Mouse (Mus musculus) embryonic facial prominence, embryonic 15.5 days (tissue): ENCODE measurements around the gene Denr. TPM values are rescaled to one million over a fixed set of nuclear protein-coding genes. Genes with fewer than 3 reads are reported as not detected.

ENCODE experiments used
- ATAC-seq: fragments of 200-750 bp; cut with Nextera tagmentation; 2 replicates; pipeline ENCODE4 v1.8.0; 2017; ENCODE audit warnings: low read depth, moderate TSS enrichment; ENCODE audit not compliant: insufficient number of reproducible peaks, low FRiP score, low TSS enrichment
- H3K27ac ChIP-seq: fragments of 300-500 bp; sonication (generic); replicated peaks from 2 replicates; pipeline ENCODE4 v1.5.1; 2015; ENCODE audit warnings: mild to moderate bottlenecking, inconsistent platforms
- H3K27me3 ChIP-seq: fragments of 300-500 bp; sonication (generic); 2 replicates; pipeline ENCODE4 v1.6.1; 2015; ENCODE audit warnings: inconsistent platforms
- H3K36me3 ChIP-seq: fragments of 300-500 bp; sonication (generic); 2 replicates; pipeline ENCODE4 v1.6.1; 2015; ENCODE audit warnings: mild to moderate bottlenecking, inconsistent platforms
- H3K4me1 ChIP-seq: fragments of 300-500 bp; sonication (generic); 2 replicates; pipeline ENCODE4 v1.6.1; 2015; ENCODE audit warnings: inconsistent platforms
- H3K4me2 ChIP-seq: fragments of 300-500 bp; sonication (generic); replicated peaks from 2 replicates; pipeline ENCODE4 v1.6.1; 2015; ENCODE audit warnings: mild to moderate bottlenecking, inconsistent platforms
- H3K4me3 ChIP-seq: fragments of 300-500 bp; sonication (generic); replicated peaks from 2 replicates; pipeline ENCODE4 v1.5.1; 2015; ENCODE audit warnings: mild to moderate bottlenecking, inconsistent platforms
- H3K9ac ChIP-seq: fragments of 300-500 bp; sonication (generic); 2 replicates; pipeline ENCODE4 v1.6.1; 2015; ENCODE audit warnings: inconsistent platforms
- H3K9me3 ChIP-seq: fragments of 300-500 bp; sonication (generic); replicated peaks from 2 replicates; pipeline ENCODE4 v1.6.1; 2016; ENCODE audit warnings: inconsistent platforms
- WGBS: fragments of 180-500 bp; shearing (Covaris S2); methylation state at CpG from one replicate; pipeline ENCODE4 v1.1.7; 2015; 5-methylcytosine and 5-hydroxymethylcytosine counted together
- polyA plus RNA-seq: library from polyadenylated mRNA; unstranded; fragments of >200 nt; fragmentation: Nextera tagmentation; extraction: Ambion mirVana; gene quantifications from 2 replicates; pipeline ENCODE4 v1.2.1, GENCODE M21; 2015

Denr gene
- polyA plus RNA-seq: 128 TPM in 2 replicates

GRCm38 (mm10) chr5:123906976-123907630 lies at the start of gene Denr:
Denr (plus strand) TSS chr5:123907175.
- ATAC-seq: peak; percentile 95
- WGBS: under 1% methylated on average over 48 of the region's 61 CpGs

GRCm38 (mm10) chr5:123858798-123859197 lies 48.2 kb upstream of the Denr start:
- ATAC-seq: no peak
- no peaks in the 10 kb centered on the region for H3K36me3 ChIP-seq
- peaks cover 3% of the 10 kb centered on the region; the same call in 1 of the 2 replicates for H3K4me1 ChIP-seq
- no peak overlapping the region for H3K9ac ChIP-seq
- no peak overlapping the region for H3K4me3 ChIP-seq
- no peak overlapping the region for H3K4me2 ChIP-seq
- H3K9me3 ChIP-seq: no peaks in the 10 kb centered on the region
- H3K27me3 ChIP-seq: no peaks in the 10 kb centered on the region
- no peak overlapping the region for H3K27ac ChIP-seq
- 48% methylated on average over 11 of the region's 11 CpGs for WGBS

More at GRCm38 (mm10) chr5:123906976-123907630, at the start of gene Denr:
- H3K9me3 ChIP-seq: no peaks in the 10 kb centered on the region
- H3K36me3 ChIP-seq: peaks cover 35% of the 10 kb centered on the region
- H3K27ac ChIP-seq: peak within 1 kb of the TSS; percentile 88
- no peaks in the 10 kb centered on the region for H3K27me3 ChIP-seq
- peak within 1 kb of the TSS; percentile 97 for H3K9ac ChIP-seq
- H3K4me1 ChIP-seq: peaks cover 21% of the 10 kb centered on the region
- peak within 1 kb of the TSS; percentile 81 for H3K4me2 ChIP-seq
- peak within 1 kb of the TSS; percentile 92 for H3K4me3 ChIP-seq

GRCm38 (mm10) chr5:123862374-123863350 lies 44.3 kb upstream of the Denr start:
- Histone ChIP-seq H3K9ac (no peak overlapping the region), H3K27me3 (no peaks in the 10 kb centered on the region), H3K4me2 (peak overlapping the region; percentile 8; the same call in 1 of the 2 replicates), H3K9me3 (no peaks in the 10 kb centered on the region), H3K4me3 (peak overlapping the region; percentile 7; the same call in 1 of the 2 replicates), H3K27ac (peak overlapping the region; percentile 66), H3K4me1 (peaks cover 7% of the 10 kb centered on the region; the same call in 1 of the 2 replicates), H3K36me3 (no peaks in the 10 kb centered on the region)
- WGBS: 67% methylated on average over 15 of the region's 15 CpGs
- no peak for ATAC-seq

- WGBS: 85% methylated on average over 14 of the region's 14 CpGs
- H3K9ac ChIP-seq: no peak overlapping the region
- no peak overlapping the region for H3K27ac ChIP-seq
- H3K4me1 ChIP-seq: peaks cover 6% of the 10 kb centered on the region; the same call in 1 of the 2 replicates
- no peaks in the 10 kb centered on the region for H3K36me3 ChIP-seq
- H3K27me3 ChIP-seq: no peaks in the 10 kb centered on the region
- no peak overlapping the region for H3K4me2 ChIP-seq
- ATAC-seq: no peak
- H3K9me3 ChIP-seq: no peaks in the 10 kb centered on the region
- H3K4me3 ChIP-seq: no peak overlapping the region
Observed at GRCm38 (mm10) chr5:123863934-123864333, 43.0 kb upstream of the Denr start.

GRCm38 (mm10) chr5:123865365-123865764 lies 41.6 kb upstream of the Denr start, which contains the start of gene Hcar2:
Hcar2 (minus strand) TSS chr5:123865499.
- WGBS: 56% methylated on average over 12 of the region's 12 CpGs
- 0 out of 2 replicates have a peak, but pooled peaks cover 3% of the 10 kb centered on the region for H3K4me1 ChIP-seq
- H3K4me2 ChIP-seq: no peak within 1 kb of the TSS; the same call in 1 of the 2 replicates
- H3K27ac ChIP-seq: 0 out of 2 replicates have a peak within 1 kb of the TSS, but pooled peaks have one; percentile 13
- H3K27me3 ChIP-seq: no peaks in the 10 kb centered on the region
- ATAC-seq: no peak
- no peaks in the 10 kb centered on the region for H3K36me3 ChIP-seq
- H3K4me3 ChIP-seq: no peak within 1 kb of the TSS
- H3K9ac ChIP-seq: no peak within 1 kb of the TSS
- no peaks in the 10 kb centered on the region for H3K9me3 ChIP-seq

DNA sequence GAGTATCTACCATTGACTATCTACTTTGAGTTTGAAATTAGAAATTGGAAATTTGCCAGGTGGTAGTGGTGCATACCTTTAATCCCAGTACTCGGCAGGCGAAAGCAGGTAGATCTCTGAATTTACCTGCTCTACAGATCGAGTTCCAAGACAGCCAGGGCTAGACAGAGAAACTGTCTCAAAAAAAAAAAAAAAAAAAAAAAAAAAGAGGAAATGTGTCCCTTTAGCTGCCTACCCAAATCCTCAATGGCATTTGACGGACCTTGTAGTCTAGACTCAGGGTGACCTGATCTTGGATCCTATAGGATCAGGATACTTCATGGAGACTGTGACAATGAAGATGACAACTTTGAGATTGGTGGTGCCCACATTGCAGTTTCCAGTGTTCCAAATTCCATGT lies 40.5 kb upstream of the Denr start:
- H3K4me3 ChIP-seq: no peak overlapping the region
- H3K9me3 ChIP-seq: no peaks in the 10 kb centered on the region
- ATAC-seq: no peak
- WGBS: 63% methylated on average over 4 of the region's 4 CpGs
- H3K27me3 ChIP-seq: no peaks in the 10 kb centered on the region
- no peak overlapping the region for H3K4me2 ChIP-seq
- 0 out of 2 replicates have a peak, but pooled peaks cover 3% of the 10 kb centered on the region for H3K4me1 ChIP-seq
- H3K27ac ChIP-seq: no peak overlapping the region
- no peak overlapping the region for H3K9ac ChIP-seq
- no peaks in the 10 kb centered on the region for H3K36me3 ChIP-seq

GRCm38 (mm10) chr5:123869615-123870014 lies 37.4 kb upstream of the Denr start:
- ATAC-seq: no peak
- peak overlapping the region; percentile 74 for H3K27ac ChIP-seq
- H3K27me3 ChIP-seq: no peaks in the 10 kb centered on the region
- H3K4me2 ChIP-seq: no peak overlapping the region
- H3K9me3 ChIP-seq: no peaks in the 10 kb centered on the region
- WGBS: 66% methylated on average over 4 of the region's 4 CpGs
- no peak overlapping the region for H3K9ac ChIP-seq
- H3K36me3 ChIP-seq: no peaks in the 10 kb centered on the region
- no peak overlapping the region for H3K4me3 ChIP-seq
- H3K4me1 ChIP-seq: 0 out of 2 replicates have a peak, but pooled peaks cover 3% of the 10 kb centered on the region

DNA sequence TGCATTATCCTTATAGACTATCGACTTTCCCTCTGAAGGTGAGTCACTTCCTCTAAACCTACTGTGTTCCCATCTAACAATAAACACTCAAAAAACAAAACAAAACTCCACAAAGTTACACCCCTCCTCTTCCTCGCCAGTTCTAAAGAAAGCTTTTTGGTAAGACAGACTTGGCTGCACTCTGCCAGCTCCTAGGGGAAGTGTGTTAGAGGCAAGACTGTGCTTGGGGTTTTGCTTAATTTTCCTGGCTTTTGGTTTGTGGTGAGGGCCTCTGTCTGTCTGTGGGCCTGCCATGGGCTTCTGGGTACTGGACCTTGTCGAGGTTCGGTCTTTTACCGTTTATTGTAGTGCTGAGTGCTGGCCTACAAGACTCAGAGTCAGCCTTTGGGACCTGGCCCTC lies 32.8 kb upstream of the Denr start:
- H3K9me3 ChIP-seq: no peaks in the 10 kb centered on the region
- H3K4me2 ChIP-seq: no peak overlapping the region
- H3K9ac ChIP-seq: no peak overlapping the region
- no peaks in the 10 kb centered on the region for H3K27me3 ChIP-seq
- H3K27ac ChIP-seq: no peak overlapping the region
- WGBS: 89% methylated on average over 5 of the region's 5 CpGs
- no peak for ATAC-seq
- no peak overlapping the region for H3K4me3 ChIP-seq
- H3K4me1 ChIP-seq: 0 out of 2 replicates have a peak, but pooled peaks cover 7% of the 10 kb centered on the region
- H3K36me3 ChIP-seq: no peaks in the 10 kb centered on the region

GRCm38 (mm10) chr5:123878056-123878455 lies 28.9 kb upstream of the Denr start:
- 49% methylated on average over 14 of the region's 14 CpGs for WGBS
- Histone ChIP-seq H3K9me3 (no peaks in the 10 kb centered on the region), H3K27ac (no peak overlapping the region), H3K4me3 (peak overlapping the region; percentile 14; the same call in 1 of the 2 replicates), H3K4me2 (peak overlapping the region; percentile 33), H3K4me1 (peaks cover 20% of the 10 kb centered on the region), H3K36me3 (no peaks in the 10 kb centered on the region), H3K27me3 (no peaks in the 10 kb centered on the region), H3K9ac (no peak overlapping the region)
- ATAC-seq: no peak

- H3K4me3 ChIP-seq: 0 out of 2 replicates have a peak within 1 kb of the TSS, but pooled peaks have one; percentile 3
- H3K4me2 ChIP-seq: peak within 1 kb of the TSS; percentile 27
- ATAC-seq: peak; percentile 17; the same call in 1 of the 2 replicates
- H3K9me3 ChIP-seq: no peaks in the 10 kb centered on the region
- peak within 1 kb of the TSS; percentile 45; the same call in 1 of the 2 replicates for H3K27ac ChIP-seq
- no peaks in the 10 kb centered on the region for H3K27me3 ChIP-seq
- peaks cover 20% of the 10 kb centered on the region for H3K4me1 ChIP-seq
- WGBS: 46% methylated on average over 12 of the region's 12 CpGs
- no peak within 1 kb of the TSS for H3K9ac ChIP-seq
- no peaks in the 10 kb centered on the region for H3K36me3 ChIP-seq
Observed at GRCm38 (mm10) chr5:123879928-123880327, 27.0 kb upstream of the Denr start, which contains the start of gene Hcar1. Hcar1 (minus strand) TSS chr5:123880020.

DNA sequence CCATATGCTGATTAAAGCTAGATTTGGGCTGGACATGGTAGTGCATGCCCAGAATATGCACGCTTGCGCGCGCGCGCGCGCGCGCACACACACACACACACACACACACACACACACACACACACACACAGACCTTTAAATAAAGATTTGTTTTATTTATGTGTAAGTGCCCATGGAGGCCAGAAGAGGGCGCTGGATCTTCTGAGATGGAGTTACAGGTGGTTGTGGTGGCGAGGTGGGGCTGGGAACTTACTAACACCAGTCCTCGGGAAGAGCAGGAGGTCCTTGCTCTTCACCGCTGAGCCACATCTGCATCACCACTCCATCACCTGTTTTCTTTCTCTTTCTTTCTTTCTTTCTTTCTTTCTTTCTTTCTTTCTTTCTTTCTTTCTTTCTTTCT lies 26.2 kb upstream of the Denr start:
- 84% methylated on average over 14 of the region's 14 CpGs for WGBS
- no peaks in the 10 kb centered on the region for H3K27me3 ChIP-seq
- no peaks in the 10 kb centered on the region for H3K9me3 ChIP-seq
- H3K27ac ChIP-seq: no peak overlapping the region
- no peak overlapping the region for H3K9ac ChIP-seq
- H3K36me3 ChIP-seq: no peaks in the 10 kb centered on the region
- peaks cover 20% of the 10 kb centered on the region for H3K4me1 ChIP-seq
- no peak overlapping the region for H3K4me3 ChIP-seq
- no peak for ATAC-seq
- H3K4me2 ChIP-seq: no peak overlapping the region
